8 mouse cellular contexts compared by ENCODE assay signal in genomic region chr9:106890496-106891240, GRCm38 (mm10). TPM values are rescaled to one million over a fixed set of nuclear protein-coding genes. Genes with fewer than 3 reads are reported as not detected.
DNase-seq lines count a peak whose midpoint lies in the region; ATAC-seq and TF ChIP-seq lines count a peak whose summit lies in the region.

No protein-coding gene starts in this region.

- TF ChIP-seq EP300 in heart, adult 2 months (IDR thresholded peaks at IDR 0.05; ENCODE audit: insufficient read depth, low read depth, low read length), result no peak

- peak overlapping the region; percentile 93 for H3K4me3 ChIP-seq in heart, adult 2 months
- H3K4me3 ChIP-seq in bone marrow macrophage, adult 2 months (ENCODE audit: insufficient read depth, low read length), result peak overlapping the region; percentile 74
- H3K4me3 ChIP-seq in hindbrain, embryonic 11.5 days (ENCODE audit: low read depth, low read length), result peak overlapping the region; percentile 93
- H3K4me3 ChIP-seq in liver, embryonic 12.5 days, result peak overlapping the region; percentile 92

- no peak for TF ChIP-seq POLR2A in heart, adult 2 months (IDR thresholded peaks at IDR 0.05; ENCODE audit: insufficient read depth, low read depth, low read length)
- TF ChIP-seq POLR2A in bone marrow macrophage, adult 2 months (IDR thresholded peaks at IDR 0.05; ENCODE audit: borderline replicate concordance, low read depth, low read length), result no peak

- peak overlapping the region; percentile 62 for H3K4me2 ChIP-seq in hindbrain, embryonic 11.5 days (replicated peaks; ENCODE audit: low read depth, low read length)
- peak overlapping the region; percentile 93 for H3K4me2 ChIP-seq in liver, embryonic 12.5 days

- intact Hi-C loops in heart, adult 2 months (cut with DNase I), result loop anchor here (10.0 kb wide), 1 partner anchor 644 kb away; the partner anchor contains the start of gene Tmem115
- intact Hi-C loops in left cerebral cortex, postnatal 4 days (cut with DNase I), result no loop called here

- H3K27me3 ChIP-seq in heart, adult 2 months (ENCODE audit: control insufficient read depth, insufficient read depth, low read length), result no peaks in the 10 kb centered on the region
- no peaks in the 10 kb centered on the region for H3K27me3 ChIP-seq in hindbrain, embryonic 11.5 days (ENCODE audit: control insufficient read depth, insufficient read depth, low read length)
- no peaks in the 10 kb centered on the region for H3K27me3 ChIP-seq in liver, embryonic 12.5 days (replicated peaks)

- TF ChIP-seq CTCF in heart, adult 2 months (IDR thresholded peaks at IDR 0.05), result no peak
- no peak for TF ChIP-seq CTCF in bone marrow macrophage, adult 2 months (IDR thresholded peaks at IDR 0.05; ENCODE audit: low read depth, low read length)

- no peaks in the 10 kb centered on the region for H3K9me3 ChIP-seq in hindbrain, embryonic 11.5 days (ENCODE audit: control insufficient read depth, low read length)
- H3K9me3 ChIP-seq in liver, embryonic 12.5 days (replicated peaks), result no peaks in the 10 kb centered on the region

- H3K9ac ChIP-seq in heart, adult 2 months (ENCODE audit: low read depth, low read length), result no peak overlapping the region
- H3K9ac ChIP-seq in hindbrain, embryonic 11.5 days (ENCODE audit: low read depth, low read length), result peak overlapping the region; percentile 92
- peak overlapping the region; percentile 96 for H3K9ac ChIP-seq in liver, embryonic 12.5 days

- DNase-seq in heart, adult 2 months, result peak; percentile 35 to 41
- DNase-seq in heart, adult 9 months (ENCODE audit: low spot score in 2 of 2), result no peak
- no peak for DNase-seq in hindbrain, embryonic 11.5 days (ENCODE audit: low spot score)
- no peak for DNase-seq in adipocyte (ENCODE audit: low spot score)
- DNase-seq in layer of hippocampus, postnatal 25 days (ENCODE audit: extremely low spot score in 1 of 2, low spot score in 1 of 2), result no peak
- no peak for DNase-seq in left cerebral cortex, postnatal 4 days

- ATAC-seq in hindbrain, embryonic 11.5 days (ENCODE audit: low FRiP score), result no peak
- ATAC-seq in liver, embryonic 12.5 days, result no peak

- H3K4me1 ChIP-seq in heart, adult 2 months (ENCODE audit: control insufficient read depth, insufficient read depth, low read length), result peaks cover 5% of the 10 kb centered on the region
- H3K4me1 ChIP-seq in bone marrow macrophage, adult 2 months (ENCODE audit: control insufficient read depth, insufficient read depth, low read length), result peaks cover 31% of the 10 kb centered on the region
- H3K4me1 ChIP-seq in hindbrain, embryonic 11.5 days (replicated peaks; ENCODE audit: control insufficient read depth, insufficient read depth, low read length), result peaks cover 10% of the 10 kb centered on the region
- H3K4me1 ChIP-seq in liver, embryonic 12.5 days, result peaks cover 52% of the 10 kb centered on the region

- no peaks in the 10 kb centered on the region for H3K79me2 ChIP-seq in heart, adult 2 months (replicated peaks; ENCODE audit: control insufficient read depth, insufficient read depth, low read length)

- peak overlapping the region; percentile 94 for H3K27ac ChIP-seq in heart, adult 2 months
- no peak overlapping the region for H3K27ac ChIP-seq in bone marrow macrophage, adult 2 months (ENCODE audit: insufficient read depth, low read depth, low read length)
- H3K27ac ChIP-seq in hindbrain, embryonic 11.5 days (ENCODE audit: low read depth, low read length), result no peak overlapping the region
- H3K27ac ChIP-seq in liver, embryonic 12.5 days, result peak overlapping the region; percentile 86

- 41% methylated on average over 8 of the region's 8 CpGs for WGBS in heart, adult 2 months
- WGBS in hindbrain, embryonic 11.5 days, result 69% methylated on average over 8 of the region's 8 CpGs
- WGBS in liver, embryonic 12.5 days (ENCODE audit: insufficient replicate concordance), result 62% methylated on average over 8 of the region's 8 CpGs

- H3K36me3 ChIP-seq in heart, adult 2 months (ENCODE audit: control insufficient read depth, insufficient read depth, low read length), result peaks cover 4% of the 10 kb centered on the region; the same call in 1 of the 2 replicates
- peaks cover 3% of the 10 kb centered on the region; the same call in 1 of the 2 replicates for H3K36me3 ChIP-seq in hindbrain, embryonic 11.5 days (ENCODE audit: control insufficient read depth, insufficient read depth, low read length)
- H3K36me3 ChIP-seq in liver, embryonic 12.5 days, result peaks cover 35% of the 10 kb centered on the region

RNA-seq across cellular contexts. Expression of gene Manf, which starts 1.1 kb away (rescaled TPM):
- total RNA-seq in heart, adult 2 months (2021), result 100 to 1,000 TPM; 178 to 202 TPM
- polyA plus RNA-seq in heart, adult 2 months (2012; rRNA removed), result 10.1 and 27.3 TPM in 2 replicates
- polyA plus RNA-seq in bone marrow macrophage, adult 2 months (2012; ENCODE audit: insufficient read depth, insufficient read length, missing spikeins), result 92.2 and 103 TPM in 2 replicates
- polyA plus RNA-seq in hindbrain, embryonic 11.5 days (2014; fragmentation: Nextera tagmentation; extraction: Ambion mirVana), result 305 and 309 TPM in 2 replicates
- polyA plus RNA-seq in liver, embryonic 12.5 days (2016; fragmentation: Nextera tagmentation; extraction: Ambion mirVana), result 232 and 233 TPM in 2 replicates
- total RNA-seq in layer of hippocampus, postnatal 25 days (2021), result 100 to 1,000 TPM; 112 to 146 TPM
- total RNA-seq in left cerebral cortex, postnatal 4 days (2021), result 100 to 1,000 TPM; 162 to 193 TPM

RNA-seq across cellular contexts. Expression of gene Rbm15b, which starts 3.4 kb away (rescaled TPM):
- 10 to 100 TPM; 11.7 to 14.3 TPM for total RNA-seq in heart, adult 2 months (2021)
- polyA plus RNA-seq in heart, adult 2 months (2012; rRNA removed), result 3.9 and 5.5 TPM in 2 replicates
- 12.6 and 15.3 TPM in 2 replicates for polyA plus RNA-seq in bone marrow macrophage, adult 2 months (2012; ENCODE audit: insufficient read depth, insufficient read length, missing spikeins)
- polyA plus RNA-seq in hindbrain, embryonic 11.5 days (2014; fragmentation: Nextera tagmentation; extraction: Ambion mirVana), result 24.0 and 24.5 TPM in 2 replicates
- 8.8 and 11.3 TPM in 2 replicates for polyA plus RNA-seq in liver, embryonic 12.5 days (2016; fragmentation: Nextera tagmentation; extraction: Ambion mirVana)
- 10 to 100 TPM; 50.1 to 51.6 TPM for total RNA-seq in layer of hippocampus, postnatal 25 days (2021)
- total RNA-seq in left cerebral cortex, postnatal 4 days (2021), result 10 to 100 TPM; 90.2 to 93.0 TPM

Comparison
In these comparisons a context has a peak if more than half of its experiments do, and no peak if none do; other contexts are left out.
1. DNase-seq: peak in heart, adult 2 months (2 of 2); none in heart, adult 9 months (0 of 2), hindbrain, embryonic 11.5 days (single experiment), adipocyte (single experiment), layer of hippocampus, postnatal 25 days (0 of 2) and left cerebral cortex, postnatal 4 days (single experiment).
2. H3K27ac ChIP-seq: peak in heart, adult 2 months (single experiment) and liver, embryonic 12.5 days (single experiment); none in bone marrow macrophage, adult 2 months (single experiment) and hindbrain, embryonic 11.5 days (single experiment).
3. Peak in every context shown above with its lines, with median percentiles within 50 percentile points of each other: H3K4me3 ChIP-seq.